Mouse (Mus musculus) right cerebral cortex, postnatal 10 days (tissue): ENCODE results near the gene Adora1.

Experiments
- DNase-seq, 2 experiments: peaks; one replicate each; pipeline ENCODE4 v3.0.0; 2021; ENCODE audit warnings: low spot score in 2 of 2

Gene Adora1

DNA sequence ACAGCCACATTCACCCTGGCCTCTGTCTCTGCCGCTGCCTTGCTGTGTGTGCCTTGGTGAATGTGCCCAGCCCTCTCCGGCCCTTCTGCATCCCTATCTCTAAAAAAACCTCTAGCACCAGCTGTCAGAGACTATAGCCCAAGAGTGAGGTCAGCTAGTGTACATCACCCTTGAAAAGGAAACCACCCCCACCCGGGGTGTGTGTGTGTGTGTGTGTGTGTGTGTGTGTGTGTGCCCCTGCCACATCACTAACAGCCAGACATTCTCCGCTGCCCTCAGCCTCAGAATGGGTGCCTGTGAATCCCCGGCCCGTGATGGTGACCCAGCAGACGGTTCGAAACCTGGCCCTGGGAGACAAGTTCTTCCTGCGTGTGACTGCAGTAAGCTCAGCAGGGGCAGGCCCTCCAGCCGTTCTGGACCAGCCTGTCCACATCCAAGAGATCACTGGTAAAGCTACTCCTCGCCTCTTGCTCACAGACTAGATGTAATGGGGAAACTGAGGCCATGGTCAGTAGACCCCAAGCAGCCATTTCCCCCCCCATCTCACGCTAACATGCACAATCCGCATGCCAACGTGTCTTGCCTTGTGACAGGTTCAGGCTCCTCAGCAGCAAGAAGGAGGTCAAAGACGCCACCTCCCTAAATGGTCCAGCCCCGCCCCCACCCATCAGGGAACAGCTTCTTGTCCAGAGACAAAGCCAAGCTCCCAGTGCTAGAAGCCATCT, 40.8 kb downstream of the Adora1 start:
- no peak for DNase-seq

DNA sequence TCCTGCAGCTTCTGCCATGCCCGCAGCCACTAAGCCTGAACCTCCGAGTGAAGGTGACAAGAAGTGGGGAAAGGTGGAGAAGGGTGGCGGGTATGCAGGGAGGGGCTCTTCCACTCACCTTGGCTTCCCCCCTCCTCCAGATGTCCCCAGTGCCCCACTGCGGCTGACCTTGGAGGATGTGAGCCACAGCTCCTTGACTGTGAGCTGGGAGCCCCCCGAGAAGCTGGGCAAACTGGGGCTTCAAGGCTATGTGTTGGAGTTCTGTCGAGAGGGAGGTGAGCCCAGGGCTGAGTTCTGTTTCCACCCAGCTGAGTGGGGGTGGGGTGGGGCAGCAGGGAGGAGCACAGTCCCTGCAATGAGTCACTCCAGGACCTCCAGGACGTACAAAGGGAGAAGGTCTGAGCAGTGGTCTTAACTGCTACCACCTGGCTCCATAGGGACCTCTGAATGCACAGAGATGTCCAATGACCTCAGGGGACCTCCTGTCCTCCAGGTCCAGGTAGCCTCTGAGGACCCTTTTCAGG, 41.5 kb downstream of the Adora1 start:
- DNase-seq, result no peak

GRCm38 (mm10) chr1:134193126-134193525, 42.1 kb downstream of the Adora1 start, which contains the start of gene Mybph:
Mybph (plus strand) TSS chr1:134193448.
- peak in 1 of 2 experiments; percentile 28 for DNase-seq

GRCm38 (mm10) chr1:134192024-134192423, 43.2 kb downstream of the Adora1 start:
- DNase-seq, result no peak

DNA sequence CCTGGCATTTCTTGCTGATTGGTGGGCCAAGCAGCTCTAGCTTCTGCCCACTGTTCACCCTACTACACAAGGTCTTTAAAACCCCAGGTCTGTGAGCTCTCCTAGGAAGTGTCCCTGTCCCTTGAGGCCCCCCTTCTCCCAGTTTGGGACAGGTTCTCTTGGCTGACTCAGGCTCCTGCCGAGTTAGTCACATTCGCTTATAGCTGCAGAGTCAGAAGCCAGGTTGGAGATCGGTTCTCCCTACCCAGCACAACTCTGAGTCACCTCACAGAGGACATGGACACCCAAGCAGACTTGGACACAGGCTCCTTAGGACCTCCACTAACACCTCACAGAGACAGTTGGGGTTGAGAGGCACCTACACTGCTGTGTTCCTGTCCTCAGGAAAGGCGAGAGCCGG, 44.0 kb downstream of the Adora1 start:
- no peak for DNase-seq

GRCm38 (mm10) chr1:134188989-134189729, 46.1 kb downstream of the Adora1 start:
- no peak for DNase-seq

DNA sequence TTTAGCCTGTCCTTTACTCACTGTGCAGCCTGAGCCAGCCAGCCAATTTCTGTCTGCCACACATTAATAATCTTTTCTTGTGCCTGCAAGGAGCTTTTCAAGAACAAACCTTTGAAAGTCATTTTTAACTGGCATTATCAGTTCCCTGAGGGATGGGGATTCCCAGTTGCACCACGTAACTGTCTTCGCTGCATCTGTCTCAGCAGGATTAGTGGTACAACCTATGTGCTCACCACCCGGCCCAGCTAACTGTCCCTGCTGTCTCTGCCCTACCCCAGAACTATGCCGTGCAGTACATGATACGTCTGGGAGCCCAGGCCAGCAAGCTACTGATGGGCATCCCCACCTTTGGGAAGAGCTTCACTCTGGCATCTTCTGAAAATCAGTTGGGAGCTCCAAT, 47.0 kb downstream of the Adora1 start:
- DNase-seq, result no peak

- DNase-seq, result no peak
Observed at GRCm38 (mm10) chr1:134184089-134184488, 51.1 kb downstream of the Adora1 start.

DNA sequence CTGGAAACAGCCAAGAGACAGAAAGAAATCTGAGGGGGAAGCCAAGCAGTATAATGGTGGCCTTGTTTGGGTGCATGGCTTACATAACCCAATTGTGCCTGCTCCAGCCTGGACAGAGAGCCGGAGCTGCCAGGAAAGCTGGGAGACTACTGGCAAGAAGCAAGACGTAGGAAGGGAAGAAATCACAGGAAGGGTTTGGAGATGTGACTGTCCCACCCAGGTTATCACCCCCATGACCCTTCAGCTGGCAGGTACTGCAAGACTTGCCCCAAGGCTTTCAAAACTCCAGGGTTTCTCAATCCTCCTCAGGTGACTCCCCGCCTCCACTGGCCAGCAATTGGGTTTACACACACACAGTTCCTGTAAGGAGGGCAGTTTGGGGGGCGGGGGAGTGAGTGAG, 53.2 kb downstream of the Adora1 start, which contains the start of gene Chil1:
Gene Chil1 (plus strand): TSS at position 152 of the 400 bp plus-strand sequence.
- peak in 1 of 2 experiments; percentile 50 for DNase-seq

DNA sequence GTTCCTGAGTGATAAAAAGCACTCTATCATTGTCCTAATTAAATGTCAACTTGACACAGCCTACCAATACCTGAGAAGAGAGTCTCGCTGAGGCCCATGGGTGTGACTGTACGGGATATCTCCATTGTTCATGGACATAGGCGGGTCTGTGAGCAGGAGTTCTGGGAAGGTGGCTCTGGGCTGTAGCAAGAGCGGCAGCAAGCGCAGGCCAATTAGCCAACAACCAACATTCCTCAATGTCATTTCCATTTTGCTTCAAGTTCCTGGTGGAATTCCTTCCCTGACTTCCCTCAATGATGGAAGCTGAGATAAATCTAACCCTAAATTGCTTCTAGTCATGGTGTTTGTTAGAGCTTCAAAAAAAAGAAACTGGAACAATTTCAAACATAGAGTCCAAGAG, 57.3 kb downstream of the Adora1 start:
- DNase-seq, result no peak

DNA sequence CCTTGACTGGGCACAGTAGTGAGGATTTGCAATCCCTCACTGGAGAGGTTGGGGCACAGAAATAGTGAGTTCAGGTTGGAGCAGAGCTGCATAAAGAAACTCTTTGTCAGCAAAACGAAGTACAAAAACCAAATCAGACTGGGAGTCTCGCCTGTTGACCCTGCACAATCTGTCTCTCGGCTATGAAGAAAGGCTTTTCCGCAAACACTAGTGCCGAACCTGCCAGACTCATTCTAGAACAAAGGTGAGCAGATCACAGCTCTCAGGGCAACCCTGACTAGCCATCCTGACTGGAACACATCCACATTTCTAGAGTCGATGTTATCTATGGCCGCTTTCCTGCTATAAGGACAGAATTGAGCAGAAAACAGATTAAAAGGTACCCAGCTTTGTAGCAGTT, 62.1 kb downstream of the Adora1 start:
- DNase-seq, result no peak

- DNase-seq, result no peak
Observed at GRCm38 (mm10) chr1:134168985-134169697, 66.1 kb downstream of the Adora1 start.

DNA sequence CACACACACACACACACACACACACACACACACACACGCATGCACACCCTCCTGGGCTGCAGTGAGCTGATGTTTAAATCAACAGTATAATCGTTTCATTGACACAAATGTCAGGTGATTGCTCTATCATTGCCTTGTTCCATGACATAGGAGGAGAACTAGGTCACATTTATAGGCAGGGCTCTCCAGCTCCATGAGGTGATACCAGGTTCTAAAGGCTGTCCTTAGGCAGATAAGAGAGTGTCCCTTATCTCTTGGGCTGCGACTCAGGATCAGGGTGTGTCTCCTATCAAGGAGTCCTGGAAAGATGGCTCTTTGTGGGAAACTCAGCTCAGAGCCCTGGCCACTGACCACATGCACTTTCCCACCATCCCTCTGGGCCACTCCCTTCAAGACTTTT, 66.7 kb downstream of the Adora1 start:
- DNase-seq, result no peak

DNA sequence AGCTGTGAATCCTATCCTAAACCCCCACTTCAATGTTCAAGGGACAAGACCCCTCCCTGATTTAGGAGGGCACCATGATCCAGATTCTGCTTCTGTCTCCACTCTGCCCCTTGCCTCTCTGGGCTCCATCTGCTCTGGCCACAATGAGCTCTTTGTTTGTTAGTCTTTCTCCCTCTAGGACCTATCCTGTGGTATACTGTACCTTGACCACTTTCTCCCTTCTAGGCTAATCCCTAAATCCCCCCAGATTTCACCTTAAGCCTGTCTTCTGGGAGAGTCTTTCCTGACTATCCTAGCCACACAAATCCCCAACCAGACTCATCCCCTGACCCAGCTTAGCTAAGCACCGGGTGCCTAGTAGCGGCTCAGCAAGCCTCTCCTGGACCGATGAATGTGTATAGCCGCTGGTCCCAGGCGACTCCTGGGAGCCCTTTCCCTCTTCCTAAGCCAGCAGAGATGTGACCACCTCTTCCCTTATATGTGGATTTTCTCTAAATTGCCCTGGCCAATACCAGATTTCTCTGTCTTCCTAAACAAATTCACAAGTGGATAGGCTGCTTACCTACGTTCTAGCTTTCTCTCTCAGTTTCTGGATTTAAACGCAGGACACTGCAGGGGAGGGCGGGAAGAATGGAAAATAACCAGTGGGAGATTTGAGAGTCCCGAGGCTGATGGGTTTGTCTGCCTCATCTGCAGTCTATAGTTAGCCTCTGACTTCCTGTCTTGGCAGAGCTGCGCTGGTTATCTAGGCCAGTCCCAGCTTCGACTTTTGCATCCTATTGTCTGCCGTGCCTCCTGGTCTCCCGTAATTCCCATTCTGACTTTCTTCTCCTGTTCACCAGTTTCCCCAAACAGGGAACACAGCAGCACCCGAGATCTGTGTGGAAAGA, 67.6 kb downstream of the Adora1 start:
- DNase-seq, result no peak

DNA sequence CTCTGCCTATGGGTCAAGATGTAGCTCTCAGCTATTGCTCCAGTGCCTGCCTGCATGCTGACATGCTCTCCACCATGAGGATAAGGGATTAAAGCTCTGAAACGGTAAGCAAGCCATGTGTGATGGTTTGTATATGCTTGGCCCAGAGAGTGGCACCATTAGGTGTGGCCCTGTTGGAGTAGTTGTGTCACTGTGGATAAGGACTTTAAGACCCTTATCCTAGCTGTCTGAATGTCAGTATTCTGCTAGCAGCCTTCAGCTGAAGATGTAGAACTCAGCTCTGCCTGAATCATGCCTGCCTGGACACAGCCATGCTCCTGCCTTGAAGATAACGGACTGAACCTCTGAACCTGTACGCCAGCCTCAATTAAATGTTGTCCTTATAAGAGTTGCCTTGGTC, 68.7 kb downstream of the Adora1 start:
- DNase-seq, result no peak

GRCm38 (mm10) chr1:134164454-134164853, 70.8 kb downstream of the Adora1 start:
- DNase-seq, result no peak

- DNase-seq, result no peak
Observed at GRCm38 (mm10) chr1:134163476-134163875, 71.8 kb downstream of the Adora1 start.

DNA sequence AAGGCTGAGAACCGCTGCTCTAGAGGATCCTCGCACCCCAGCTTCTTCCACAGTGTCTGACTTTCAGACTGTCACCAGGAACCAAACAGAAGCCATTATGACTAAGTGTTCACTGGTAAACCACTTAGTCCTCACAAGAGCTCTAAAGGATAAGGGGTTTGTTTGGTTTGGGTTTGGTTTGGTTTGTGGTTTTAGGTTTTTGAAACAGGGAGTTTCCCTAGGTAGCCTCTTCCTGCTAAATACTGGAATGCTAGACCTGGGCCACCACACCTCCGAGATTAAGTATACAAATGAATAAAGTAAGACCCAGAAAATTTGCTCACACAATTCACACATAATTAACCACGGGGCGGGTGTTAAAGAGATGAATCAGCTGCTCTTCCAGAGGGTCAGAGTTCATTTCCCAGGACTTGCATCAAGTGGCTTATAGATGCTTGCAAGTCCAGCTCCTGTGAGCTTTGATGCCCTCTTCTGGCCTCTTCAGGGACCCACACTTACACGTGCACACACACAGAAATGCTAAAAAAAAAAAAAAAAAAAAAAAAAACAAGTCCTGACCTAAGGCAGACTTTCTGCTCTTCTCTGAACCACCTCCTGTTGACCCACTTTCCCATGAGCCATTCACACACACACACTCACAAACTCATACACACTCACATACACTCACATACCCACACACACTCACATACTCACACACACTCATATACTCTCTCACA, 72.6 kb downstream of the Adora1 start:
- DNase-seq, result no peak

DNA sequence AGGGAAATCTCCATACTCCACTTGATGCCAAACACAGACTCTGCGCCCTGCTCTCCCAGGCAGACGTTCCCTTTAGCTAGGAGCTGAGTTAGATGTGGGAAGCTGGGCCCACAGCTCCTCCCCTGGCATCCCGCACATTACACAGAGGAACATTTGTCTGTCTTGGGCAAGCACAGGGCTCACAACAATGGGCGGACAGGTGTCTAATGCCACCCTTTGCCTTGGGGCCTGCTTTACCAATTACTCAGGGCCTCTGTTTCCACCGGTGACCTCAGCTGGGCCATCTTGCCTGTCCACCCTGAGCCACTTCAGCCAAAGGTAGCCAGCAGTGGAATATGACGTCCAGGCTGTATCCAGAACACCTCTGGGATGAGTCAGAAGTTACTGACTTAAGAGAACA, 73.8 kb downstream of the Adora1 start:
- no peak for DNase-seq

- no peak for DNase-seq
Observed at GRCm38 (mm10) chr1:134160404-134160803, 74.8 kb downstream of the Adora1 start.

DNA sequence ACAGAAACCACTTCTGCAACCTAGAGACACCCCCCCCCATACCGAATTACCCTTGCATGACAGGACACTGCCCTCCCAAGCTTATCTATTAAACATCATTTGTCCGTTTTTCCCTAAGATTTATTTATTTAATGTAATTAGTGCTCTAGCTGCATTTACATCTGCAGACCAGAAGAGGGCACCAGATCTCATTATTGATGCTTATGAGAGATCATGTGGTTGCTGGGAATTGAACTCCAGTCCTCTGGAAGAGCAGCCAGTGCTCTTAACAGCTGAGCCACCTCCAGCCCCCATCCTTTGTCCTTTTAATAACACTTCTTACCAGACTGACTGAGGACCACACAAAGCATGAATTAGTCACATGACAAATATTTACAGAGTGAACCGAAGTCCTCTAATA, 80.6 kb downstream of the Adora1 start:
- no peak for DNase-seq
